Mouse (Mus musculus): Measurements from ENCODE around the gene Top1. TPM values are rescaled to one million over a fixed set of nuclear protein-coding genes. Genes with fewer than 3 reads are reported as not detected.

Top1 gene
- polyA plus RNA-seq, 1 experiment = 32.9 TPM

DNA sequence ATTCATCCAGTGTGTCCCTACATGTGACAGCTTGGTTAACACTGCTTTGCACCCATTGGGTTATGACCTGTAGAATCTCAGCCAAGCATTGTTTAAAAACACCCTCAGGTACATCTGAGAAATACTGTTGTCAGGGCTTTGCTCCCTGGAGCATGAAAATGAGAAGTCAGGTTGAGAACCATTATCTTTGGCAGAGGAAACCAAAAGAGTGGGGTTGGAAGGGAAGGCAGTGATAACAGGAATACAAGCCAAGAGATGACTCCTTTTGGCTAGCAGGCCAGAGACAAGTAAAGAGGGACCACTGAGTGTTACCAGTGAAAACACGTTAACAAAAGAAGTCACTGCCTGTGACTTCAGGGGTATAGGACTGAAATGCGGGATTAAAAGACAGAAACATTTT, 118.7 kb downstream of the Top1 start:
- no peak overlapping the region; the same call in 1 of the 2 replicates for H3K27ac ChIP-seq (replicated peaks; ENCODE audit: low read depth, low read length)

GRCm38 (mm10) chr2:160765096-160765495, 119.4 kb downstream of the Top1 start:
- peaks cover 26% of the 10 kb centered on the region for H3K4me1 ChIP-seq (ENCODE audit: control insufficient read depth, insufficient read depth, insufficient read length, low read length)
- peak overlapping the region; percentile 28 for H3K27ac ChIP-seq (replicated peaks; ENCODE audit: low read depth, low read length)
- H3K4me3 ChIP-seq (ENCODE audit: insufficient read depth, low read depth, low read length) = no peak overlapping the region

More for the DNA sequence above, 118.7 kb downstream of the Top1 start:
- Histone ChIP-seq H3K4me3 (ENCODE audit: insufficient read depth, low read depth, low read length) (no peak overlapping the region), H3K4me1 (ENCODE audit: control insufficient read depth, insufficient read depth, insufficient read length, low read length) (peaks cover 27% of the 10 kb centered on the region)

DNA sequence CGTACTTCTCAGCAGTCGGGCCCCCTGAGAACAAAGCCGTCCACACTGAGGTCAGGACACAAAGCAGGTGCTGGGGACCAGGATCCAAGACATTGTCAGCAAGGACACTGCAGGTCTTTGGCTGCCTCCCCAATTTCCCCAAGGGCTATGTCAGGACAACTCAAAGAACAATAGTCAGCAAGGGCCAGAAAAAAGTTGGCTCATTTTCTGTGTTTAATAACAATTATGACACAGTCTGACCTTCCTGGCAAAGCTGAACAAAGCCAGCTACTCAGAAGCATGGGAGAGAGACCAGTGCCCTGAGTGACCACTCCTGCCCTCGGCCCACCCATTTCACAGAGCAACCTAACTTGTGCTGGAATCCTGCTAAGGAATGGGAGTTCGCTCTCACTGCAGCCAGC, 120.7 kb downstream of the Top1 start:
- peaks cover 36% of the 10 kb centered on the region for H3K4me1 ChIP-seq (ENCODE audit: control insufficient read depth, insufficient read depth, insufficient read length, low read length)
- H3K27ac ChIP-seq (replicated peaks; ENCODE audit: low read depth, low read length) = peak overlapping the region; percentile 71
- no peak overlapping the region for H3K4me3 ChIP-seq (ENCODE audit: insufficient read depth, low read depth, low read length)

- peaks cover 38% of the 10 kb centered on the region for H3K4me1 ChIP-seq (ENCODE audit: control insufficient read depth, insufficient read depth, insufficient read length, low read length)
- peak overlapping the region; percentile 63 for H3K27ac ChIP-seq (replicated peaks; ENCODE audit: low read depth, low read length)
- H3K4me3 ChIP-seq (ENCODE audit: insufficient read depth, low read depth, low read length) = no peak overlapping the region
Observed at GRCm38 (mm10) chr2:160767201-160767600, 121.5 kb downstream of the Top1 start.

DNA sequence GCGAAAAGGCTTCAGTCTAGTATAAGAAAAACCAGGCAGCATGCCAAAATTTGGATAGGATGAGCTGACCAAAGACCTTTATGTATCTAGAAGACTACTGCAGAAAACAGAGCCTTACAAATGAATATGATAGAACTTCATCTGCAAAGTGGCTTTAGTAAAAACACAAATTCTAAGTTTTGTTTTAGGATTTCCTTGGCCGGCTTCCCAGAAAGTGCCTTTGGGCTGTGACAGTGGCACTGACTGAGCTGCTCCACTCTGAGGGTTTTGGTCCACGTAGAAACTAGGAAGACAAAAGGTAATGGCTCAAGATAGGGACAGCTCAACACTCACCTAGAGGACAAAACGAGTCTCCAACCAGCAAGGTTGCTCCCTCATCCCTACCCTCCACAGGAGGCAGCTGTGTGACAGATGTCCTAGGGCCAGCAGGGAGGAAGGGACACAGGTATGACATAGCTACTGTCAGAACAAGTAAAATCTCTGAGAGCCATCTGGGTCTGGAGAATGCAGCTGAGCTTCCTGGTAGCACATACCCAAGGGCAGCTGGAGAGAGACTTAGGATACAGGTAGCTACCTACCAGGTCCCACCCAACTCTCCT, 122.5 kb downstream of the Top1 start:
- H3K4me3 ChIP-seq (ENCODE audit: insufficient read depth, low read depth, low read length) = no peak overlapping the region
- no peak overlapping the region for H3K27ac ChIP-seq (replicated peaks; ENCODE audit: low read depth, low read length)
- peaks cover 38% of the 10 kb centered on the region for H3K4me1 ChIP-seq (ENCODE audit: control insufficient read depth, insufficient read depth, insufficient read length, low read length)

DNA sequence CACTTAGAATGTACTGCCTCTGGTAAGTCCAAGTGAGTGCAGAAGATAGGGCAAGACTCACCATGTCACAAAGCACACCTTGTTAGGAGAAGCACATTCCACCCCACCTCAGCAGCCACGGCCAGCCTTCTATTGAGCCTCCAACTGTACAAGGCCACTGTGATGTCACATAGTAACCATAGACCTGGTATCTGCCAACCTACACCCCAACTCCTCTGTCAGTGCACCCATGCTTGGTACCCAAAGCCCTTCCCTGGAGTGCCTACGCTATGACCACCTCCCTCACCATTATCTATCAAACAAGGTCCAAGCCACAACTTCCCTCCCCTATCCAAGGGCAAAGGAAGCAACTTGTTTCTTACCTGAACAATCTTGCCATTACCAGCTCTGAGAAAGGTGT, 123.3 kb downstream of the Top1 start:
- Histone ChIP-seq H3K4me3 (ENCODE audit: insufficient read depth, low read depth, low read length) (no peak overlapping the region), H3K4me1 (ENCODE audit: control insufficient read depth, insufficient read depth, insufficient read length, low read length) (peaks cover 38% of the 10 kb centered on the region), H3K27ac (replicated peaks; ENCODE audit: low read depth, low read length) (0 out of 2 replicates have a peak overlapping the region, but pooled peaks have one; percentile 0)

GRCm38 (mm10) chr2:160770409-160770808, 124.7 kb downstream of the Top1 start:
- Histone ChIP-seq H3K4me1 (ENCODE audit: control insufficient read depth, insufficient read depth, insufficient read length, low read length) (peaks cover 34% of the 10 kb centered on the region), H3K27ac (replicated peaks; ENCODE audit: low read depth, low read length) (no peak overlapping the region)

DNA sequence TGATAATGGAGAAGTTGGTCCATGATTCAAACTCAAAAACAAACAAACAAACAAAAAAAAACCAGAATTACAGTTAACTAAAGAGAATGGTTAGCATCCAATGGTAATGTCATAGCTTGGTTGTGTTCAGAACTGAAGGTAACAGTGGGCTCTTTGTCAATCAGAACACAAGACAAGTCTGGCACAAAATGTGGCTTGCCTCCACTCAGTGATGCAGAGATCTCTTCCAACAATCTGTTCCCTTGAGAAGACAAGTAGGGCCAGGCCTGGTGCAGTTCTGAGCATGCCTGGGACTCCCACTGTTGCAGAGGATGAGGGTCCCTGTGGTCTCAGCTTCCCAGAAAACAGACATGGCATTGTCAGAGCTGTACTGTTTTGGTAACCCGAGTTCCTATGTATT, 125.2 kb downstream of the Top1 start:
- H3K4me1 ChIP-seq (ENCODE audit: control insufficient read depth, insufficient read depth, insufficient read length, low read length) = peaks cover 32% of the 10 kb centered on the region
- H3K4me3 ChIP-seq (ENCODE audit: insufficient read depth, low read depth, low read length) = no peak overlapping the region
- H3K27ac ChIP-seq (replicated peaks; ENCODE audit: low read depth, low read length) = no peak overlapping the region

More at GRCm38 (mm10) chr2:160770409-160770808, 124.7 kb downstream of the Top1 start:
- no peak overlapping the region for H3K4me3 ChIP-seq (ENCODE audit: insufficient read depth, low read depth, low read length)

GRCm38 (mm10) chr2:160771325-160772276, 125.9 kb downstream of the Top1 start:
- Histone ChIP-seq H3K4me1 (ENCODE audit: control insufficient read depth, insufficient read depth, insufficient read length, low read length) (peaks cover 27% of the 10 kb centered on the region), H3K27ac (replicated peaks; ENCODE audit: low read depth, low read length) (no peak overlapping the region), H3K4me3 (ENCODE audit: insufficient read depth, low read depth, low read length) (no peak overlapping the region)

Other genes with a start within 250 kb of the Top1 start
- gene Plcg1, start 85.4 kb downstream of the Top1 start, polyA plus RNA-seq (2012; ENCODE audit: insufficient read depth, insufficient read length, missing spikeins) = 18.2 TPM in 2 replicates
- gene Zhx3, start 227.1 kb downstream of the Top1 start, polyA plus RNA-seq (2012; ENCODE audit: insufficient read depth, insufficient read length, missing spikeins) = 10.3 and 11.0 TPM in 2 replicates
- gene Lpin3, start 234.8 kb downstream of the Top1 start, polyA plus RNA-seq (2012; ENCODE audit: insufficient read depth, insufficient read length, missing spikeins) = 0.71 and 3.0 TPM in 2 replicates